Mouse (Mus musculus) thymus, adult 2 months (tissue): ENCODE measurements around the gene Gm10715. TPM values are rescaled to one million over a fixed set of nuclear protein-coding genes. Genes with fewer than 3 reads are reported as not detected.
"Not testable (repeated sequence)": the region's sequence is repeated elsewhere in the genome, so short reads cannot be mapped to it uniquely, and the experiment has no call there.

Experiments used
- DNase-seq: peaks from one replicate; pipeline ENCODE4 v3.0.0; 2021
- H3K27ac ChIP-seq: fragments of 200-500 bp; 2 replicates; pipeline ENCODE4 v1.5.1; 2012; ENCODE audit warnings: low read length, control low read depth; ENCODE audit not compliant: control insufficient read depth, insufficient read depth
- H3K27me3 ChIP-seq: fragments of 200-500 bp; 2 replicates; pipeline ENCODE4 v1.6.1; 2012; ENCODE audit warnings: mild to moderate bottlenecking, low read length, moderate library complexity, mixed read lengths; ENCODE audit not compliant: control insufficient read depth, insufficient read depth
- H3K36me3 ChIP-seq: fragments of 200-500 bp; 2 replicates; pipeline ENCODE4 v1.6.1; 2012; ENCODE audit warnings: mild to moderate bottlenecking, low read length, moderate library complexity; ENCODE audit not compliant: control insufficient read depth, insufficient read depth
- H3K4me1 ChIP-seq: fragments of 200-500 bp; replicated peaks from 2 replicates; pipeline ENCODE4 v1.6.1; 2012; ENCODE audit warnings: low read length; ENCODE audit not compliant: control insufficient read depth, insufficient read depth
- H3K4me3 ChIP-seq: fragments of 200-500 bp; 2 replicates; pipeline ENCODE4 v1.5.1; 2012; ENCODE audit warnings: mild to moderate bottlenecking, low read length, control low read depth, moderate library complexity; ENCODE audit not compliant: control insufficient read depth, insufficient read depth
- WGBS: fragments of 180-500 bp; shearing (Covaris S2); methylation state at CpG from one replicate; pipeline ENCODE4 v1.1.7; 2018; 5-methylcytosine and 5-hydroxymethylcytosine counted together
- polyA plus RNA-seq: library from polyadenylated mRNA; depleted of rRNA; stranded (reverse); fragments of >200 nt; gene quantifications from 2 replicates; pipeline ENCODE4 v1.2.3, GENCODE M21; 2012

The Gm10715 gene
- polyA plus RNA-seq, 1 experiment = not detected

- H3K27me3 ChIP-seq, H3K27ac ChIP-seq, H3K36me3 ChIP-seq, DNase-seq, H3K4me3 ChIP-seq, H3K4me1 ChIP-seq: not testable (repeated sequence)
- WGBS = no CpG with 5 or more reads among the region's 11 CpGs
Observed at GRCm38 (mm10) chr9:3012733-3013279, 23.9 kb upstream of the Gm10715 start, which contains the start of gene Gm10721. Gm10721 (plus strand) TSS chr9:3013140.

GRCm38 (mm10) chr9:3015354-3015753 lies 21.3 kb upstream of the Gm10715 start, which contains the start of gene Gm10720:
Gm10720 (plus strand) TSS chr9:3015654.
- WGBS = 70% methylated on average over 5 of the region's 9 CpGs
- H3K4me3 ChIP-seq = not testable (repeated sequence)

GRCm38 (mm10) chr9:3015896-3016295 lies 20.8 kb upstream of the Gm10715 start:
- not testable (repeated sequence) for H3K4me3 ChIP-seq, H3K27me3 ChIP-seq, H3K4me1 ChIP-seq, H3K27ac ChIP-seq, H3K36me3 ChIP-seq, DNase-seq
- 78% methylated on average over 6 of the region's 6 CpGs for WGBS

More at GRCm38 (mm10) chr9:3015354-3015753, 21.3 kb upstream of the Gm10715 start, which contains the start of gene Gm10720:
- DNase-seq, H3K27me3 ChIP-seq, H3K27ac ChIP-seq, H3K36me3 ChIP-seq, H3K4me1 ChIP-seq: not testable (repeated sequence)

DNA sequence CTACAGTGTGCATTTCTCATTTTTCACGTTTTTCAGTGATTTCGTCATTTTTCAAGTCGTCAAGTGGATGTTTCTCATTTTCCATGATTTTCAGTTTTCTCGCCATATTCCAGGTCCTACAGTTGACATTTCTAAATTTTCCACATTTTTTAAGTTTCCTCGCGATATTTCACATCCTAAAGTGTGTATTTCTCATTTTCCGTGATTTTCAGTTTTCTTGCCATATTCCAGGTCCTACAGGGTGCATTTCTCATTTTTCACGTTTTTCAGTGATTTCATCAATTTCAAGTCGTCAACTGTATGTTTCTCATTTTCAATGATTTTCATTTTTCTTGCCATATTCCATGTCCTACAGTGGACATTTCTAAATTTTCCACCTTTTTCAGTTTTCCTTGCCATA lies 19.6 kb upstream of the Gm10715 start, which contains the start of gene Gm10719:
Gm10719 (plus strand) TSS at position 301 of the 400 bp plus-strand sequence.
- H3K4me3 ChIP-seq, H3K27me3 ChIP-seq, H3K4me1 ChIP-seq, H3K36me3 ChIP-seq, H3K27ac ChIP-seq, DNase-seq: not testable (repeated sequence)
- 67% methylated on average over 1 of the region's 9 CpGs for WGBS

- H3K27me3 ChIP-seq, H3K4me3 ChIP-seq, H3K27ac ChIP-seq, H3K4me1 ChIP-seq, H3K36me3 ChIP-seq: not testable (repeated sequence)
- peak; percentile 22 for DNase-seq
- 67% methylated on average over 9 of the region's 9 CpGs for WGBS
Observed at GRCm38 (mm10) chr9:3018944-3019343, 17.7 kb upstream of the Gm10715 start.

DNA sequence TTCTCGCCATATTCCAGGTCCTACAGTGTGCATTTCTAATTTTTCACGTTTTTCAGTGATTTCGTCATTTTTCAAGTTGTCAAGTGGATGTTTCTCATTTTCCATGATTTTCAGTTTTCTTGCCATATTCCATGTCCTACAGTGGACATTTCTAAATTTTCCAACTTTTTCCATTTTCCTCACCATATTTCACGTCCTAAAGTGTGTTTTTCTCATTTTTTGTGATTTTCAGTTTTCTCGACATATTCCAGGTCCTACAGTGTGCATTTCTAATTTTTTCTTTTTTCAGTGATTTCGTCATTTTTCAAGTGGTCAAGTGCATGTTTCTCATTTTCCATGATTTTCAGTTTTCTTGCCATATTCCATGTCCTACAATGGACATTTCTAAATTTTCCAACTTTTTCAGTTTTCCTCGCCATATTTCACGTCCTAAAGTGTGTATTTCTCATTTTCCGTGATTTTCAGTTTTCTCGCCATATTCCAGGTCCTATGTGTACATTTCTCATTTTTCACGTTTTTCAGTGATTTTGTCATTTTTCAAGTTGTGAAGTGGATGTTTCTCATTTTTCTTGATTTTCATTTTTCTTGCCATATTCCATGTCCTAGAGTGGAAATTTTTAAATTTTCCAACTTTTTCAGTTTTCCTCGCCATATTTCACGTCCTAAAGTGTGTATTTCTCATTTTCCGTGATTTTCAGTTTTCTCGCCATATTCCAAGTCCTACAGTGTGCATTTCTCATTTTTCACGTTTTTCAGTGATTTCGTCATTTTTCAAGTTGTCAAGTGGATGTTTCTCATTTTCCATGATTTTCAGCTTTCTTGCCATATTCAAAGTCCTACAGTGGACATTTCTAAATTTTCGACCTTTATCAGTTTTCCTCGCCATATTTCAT lies 16.6 kb upstream of the Gm10715 start:
- peak; percentile 48 for DNase-seq

DNA sequence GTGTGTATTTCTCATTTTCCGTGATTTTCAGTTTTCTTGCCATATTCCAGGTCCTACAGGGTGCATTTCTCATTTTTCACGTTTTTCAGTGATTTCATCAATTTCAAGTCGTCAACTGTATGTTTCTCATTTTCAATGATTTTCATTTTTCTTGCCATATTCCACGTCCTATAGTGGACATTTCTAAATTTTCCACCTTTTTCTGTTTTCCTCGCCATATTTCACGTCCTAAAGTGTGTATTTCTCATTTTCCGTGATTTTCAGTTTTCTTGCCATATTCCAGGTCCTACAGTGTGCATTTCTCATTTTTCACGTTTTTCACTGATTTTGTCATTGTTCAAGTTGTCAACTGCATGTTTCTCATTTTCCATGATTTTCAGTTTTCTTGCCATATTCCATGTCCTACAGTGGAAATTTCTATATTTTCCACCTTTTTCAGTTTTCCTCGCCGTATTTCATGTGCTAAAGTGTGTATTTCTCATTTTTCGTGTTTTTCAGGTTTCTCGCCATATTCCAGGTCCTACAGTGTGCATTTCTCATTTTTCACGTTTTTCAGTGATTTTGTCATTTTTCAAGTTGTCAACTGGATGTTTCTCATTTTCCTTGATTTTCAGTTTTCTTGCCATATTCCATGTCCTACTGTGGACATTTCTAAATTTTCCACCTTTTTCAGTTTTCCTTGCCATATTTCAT lies 14.2 kb upstream of the Gm10715 start:
- 77% methylated on average over 11 of the region's 13 CpGs for WGBS
- not testable (repeated sequence) for H3K4me1 ChIP-seq, H3K27me3 ChIP-seq, H3K27ac ChIP-seq, H3K4me3 ChIP-seq, H3K36me3 ChIP-seq
- DNase-seq = peak; percentile 65

More for the DNA sequence above, 16.6 kb upstream of the Gm10715 start:
- not testable (repeated sequence) for H3K27me3 ChIP-seq, H3K36me3 ChIP-seq, H3K27ac ChIP-seq, H3K4me3 ChIP-seq, H3K4me1 ChIP-seq
- WGBS = 80% methylated on average over 17 of the region's 19 CpGs

- not testable (repeated sequence) for H3K4me3 ChIP-seq, H3K4me1 ChIP-seq, H3K27ac ChIP-seq, H3K36me3 ChIP-seq, H3K27me3 ChIP-seq
- 78% methylated on average over 12 of the region's 13 CpGs for WGBS
- DNase-seq = peak; percentile 6
Observed at GRCm38 (mm10) chr9:3023312-3023984, 13.2 kb upstream of the Gm10715 start, which contains the start of gene Gm10718. Gm10718 (plus strand) TSS chr9:3023547.

DNA sequence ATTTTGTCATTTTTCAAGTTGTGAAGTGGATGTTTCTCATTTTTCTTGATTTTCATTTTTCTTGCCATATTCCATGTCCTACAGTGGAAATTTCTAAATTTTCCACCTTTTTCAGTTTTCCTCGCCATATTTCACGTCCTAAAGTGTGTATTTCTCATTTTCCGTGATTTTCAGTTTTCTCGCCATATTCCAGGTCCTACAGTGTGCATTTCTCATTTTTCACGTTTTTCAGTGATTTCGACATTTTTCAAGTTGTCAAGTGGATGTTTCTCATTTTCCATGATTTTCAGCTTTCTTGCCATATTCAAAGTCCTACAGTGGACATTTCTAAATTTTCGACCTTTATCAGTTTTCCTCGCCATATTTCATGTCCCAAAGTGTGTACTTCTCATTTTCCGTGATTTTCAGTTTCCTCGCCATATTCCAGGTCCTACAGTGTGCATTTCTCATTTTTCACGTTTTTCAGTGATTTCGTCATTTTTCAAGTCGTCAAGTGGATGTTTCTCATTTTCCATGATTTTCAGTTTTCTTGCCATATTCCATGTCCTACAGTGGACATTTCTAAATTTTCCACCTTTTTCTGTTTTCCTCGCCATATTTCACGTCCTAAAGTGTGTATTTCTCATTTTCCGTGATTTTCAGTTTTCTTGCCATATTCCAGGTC lies 12.6 kb upstream of the Gm10715 start:
- not testable (repeated sequence) for H3K27me3 ChIP-seq, H3K4me3 ChIP-seq, H3K4me1 ChIP-seq, H3K36me3 ChIP-seq, H3K27ac ChIP-seq
- WGBS = 80% methylated on average over 16 of the region's 16 CpGs
- DNase-seq = peak; percentile 68
